Mouse (Mus musculus): ENCODE data around the gene Bod1. TPM values are rescaled to one million over a fixed set of nuclear protein-coding genes. Genes with fewer than 3 reads are reported as not detected.
A peak's percentile ranks its signal among the peaks of the same experiment; 100 is the strongest.

Gene Bod1
- total and polyA plus RNA-seq, 3 experiments, result 105 to 140 (median 125) TPM

DNA sequence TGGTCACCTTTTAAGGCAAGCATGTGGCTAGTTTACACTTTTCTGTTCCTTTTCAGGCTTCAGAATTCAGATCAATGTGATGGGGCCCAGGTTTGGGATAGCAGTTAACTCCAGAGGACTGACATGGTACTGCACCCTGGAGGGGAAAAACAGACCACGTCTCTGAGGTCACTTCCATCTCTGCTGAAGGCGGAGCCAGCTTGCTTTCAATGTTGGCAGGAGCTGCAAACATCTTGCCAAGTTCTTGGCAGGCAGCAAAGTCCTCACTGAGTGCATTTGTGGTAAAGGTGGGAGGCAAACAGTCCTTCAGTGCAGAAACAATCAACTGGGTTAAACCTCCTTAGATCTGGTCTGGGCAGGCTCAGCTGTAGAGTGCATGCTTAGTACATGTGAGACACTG lies 7.5 kb downstream of the Bod1 start:
- no peaks in the 10 kb centered on the region for H3K36me3 ChIP-seq (ENCODE audit: control insufficient read depth, insufficient read depth, low read length)
- no peak overlapping the region for H3K9ac ChIP-seq (ENCODE audit: low read depth, low read length)
- no peak overlapping the region for H3K4me3 ChIP-seq
- H3K27ac ChIP-seq, result peak overlapping the region; percentile 89
- H3K4me1 ChIP-seq (ENCODE audit: control insufficient read depth, insufficient read depth, low read length), result peaks cover 9% of the 10 kb centered on the region
- intact Hi-C loops (cut with DNase I), result no loop called here
- TF ChIP-seq POLR2A (IDR thresholded peaks at IDR 0.05; ENCODE audit: insufficient read depth, low read depth, low read length) (0 out of 2 replicates have a peak, but pooled peaks have one; percentile 17), CTCF (IDR thresholded peaks at IDR 0.05) (peak; percentile 69), EP300 (IDR thresholded peaks at IDR 0.05; ENCODE audit: insufficient read depth, low read depth, low read length) (peak; percentile 75)
- peak; percentile 44 to 71 for DNase-seq
- no peaks in the 10 kb centered on the region; the same call in 1 of the 2 replicates for H3K79me2 ChIP-seq (replicated peaks; ENCODE audit: control insufficient read depth, insufficient read depth, low read length)
- no peaks in the 10 kb centered on the region for H3K27me3 ChIP-seq (ENCODE audit: control insufficient read depth, insufficient read depth, low read length)
- 37% methylated on average over 2 of the region's 2 CpGs for WGBS

DNA sequence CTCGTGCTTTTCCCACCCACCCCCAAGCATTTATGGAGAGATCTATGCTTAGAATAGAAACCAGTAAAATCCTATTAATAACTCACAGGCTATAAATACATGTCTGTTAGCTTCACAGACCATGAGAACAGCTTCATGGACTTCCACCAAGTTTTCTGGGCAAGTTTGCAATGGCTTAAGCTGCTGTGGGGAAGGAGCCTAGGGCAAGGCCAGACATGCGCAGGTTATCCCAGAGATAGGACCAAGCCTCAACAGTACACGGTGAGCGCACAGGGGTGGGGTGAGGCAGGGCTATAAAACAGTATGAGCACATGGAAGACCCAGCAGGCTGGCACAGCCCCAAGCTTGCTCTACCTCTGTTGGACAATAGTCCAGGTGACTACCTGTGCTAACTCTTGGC lies 8.2 kb downstream of the Bod1 start:
- H3K36me3 ChIP-seq (ENCODE audit: control insufficient read depth, insufficient read depth, low read length), result no peaks in the 10 kb centered on the region
- H3K4me1 ChIP-seq (ENCODE audit: control insufficient read depth, insufficient read depth, low read length), result peaks cover 9% of the 10 kb centered on the region
- no peak overlapping the region for H3K9ac ChIP-seq (ENCODE audit: low read depth, low read length)
- peak overlapping the region; percentile 89 for H3K27ac ChIP-seq
- H3K4me3 ChIP-seq, result no peak overlapping the region
- intact Hi-C loops (cut with DNase I), result no loop called here
- H3K27me3 ChIP-seq (ENCODE audit: control insufficient read depth, insufficient read depth, low read length), result no peaks in the 10 kb centered on the region
- H3K79me2 ChIP-seq (replicated peaks; ENCODE audit: control insufficient read depth, insufficient read depth, low read length), result no peaks in the 10 kb centered on the region; the same call in 1 of the 2 replicates
- TF ChIP-seq CTCF (IDR thresholded peaks at IDR 0.05) (no peak), POLR2A (IDR thresholded peaks at IDR 0.05; ENCODE audit: insufficient read depth, low read depth, low read length) (0 out of 2 replicates have a peak, but pooled peaks have one; percentile 18), EP300 (IDR thresholded peaks at IDR 0.05; ENCODE audit: insufficient read depth, low read depth, low read length) (0 out of 2 replicates have a peak, but pooled peaks have one; percentile 25)
- 61% methylated on average over 4 of the region's 4 CpGs for WGBS
- DNase-seq, result peak; percentile 46 to 73

DNA sequence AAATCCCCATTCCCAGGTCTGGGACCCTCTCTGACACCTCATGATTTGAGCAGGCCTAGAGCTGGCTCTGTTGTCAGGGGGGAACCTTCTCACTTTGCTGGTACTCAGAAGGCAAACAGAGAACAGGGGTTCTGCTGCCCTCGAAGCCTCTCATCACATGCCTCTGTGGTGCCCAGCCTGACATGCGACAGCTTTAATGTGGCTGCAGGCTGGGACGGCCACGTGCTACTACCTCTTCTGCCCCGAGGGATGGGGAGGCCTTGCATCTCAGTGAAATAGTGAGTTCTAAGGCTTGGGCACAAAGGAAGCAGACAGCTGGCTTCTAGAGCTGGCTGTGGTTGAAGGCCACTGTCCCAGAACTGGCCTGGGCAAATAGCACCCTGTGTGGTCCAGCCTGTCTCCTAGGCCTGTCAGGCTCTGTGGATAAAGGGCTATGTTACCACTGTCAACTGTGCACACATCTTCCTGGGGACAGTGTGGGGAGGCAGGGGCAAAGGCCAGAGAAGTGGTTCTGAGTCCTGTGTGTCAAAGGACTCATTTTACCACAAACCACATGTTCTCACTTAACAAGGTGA lies 8.7 kb downstream of the Bod1 start:
- no peak for TF ChIP-seq POLR2A (IDR thresholded peaks at IDR 0.05; ENCODE audit: insufficient read depth, low read depth, low read length)
- no peak for TF ChIP-seq EP300 (IDR thresholded peaks at IDR 0.05; ENCODE audit: insufficient read depth, low read depth, low read length)
- TF ChIP-seq CTCF (IDR thresholded peaks at IDR 0.05), result no peak
- no peaks in the 10 kb centered on the region for H3K36me3 ChIP-seq (ENCODE audit: control insufficient read depth, insufficient read depth, low read length)
- intact Hi-C loops (cut with DNase I), result no loop called here
- DNase-seq, result no peak
- H3K27me3 ChIP-seq (ENCODE audit: control insufficient read depth, insufficient read depth, low read length), result no peaks in the 10 kb centered on the region
- H3K4me1 ChIP-seq (ENCODE audit: control insufficient read depth, insufficient read depth, low read length), result peaks cover 9% of the 10 kb centered on the region
- 68% methylated on average over 5 of the region's 5 CpGs for WGBS
- H3K79me2 ChIP-seq (replicated peaks; ENCODE audit: control insufficient read depth, insufficient read depth, low read length), result no peaks in the 10 kb centered on the region; the same call in 1 of the 2 replicates
- peak overlapping the region; percentile 5; the same call in 1 of the 2 replicates for H3K9ac ChIP-seq (ENCODE audit: low read depth, low read length)
- peak overlapping the region; percentile 89 for H3K27ac ChIP-seq
- H3K4me3 ChIP-seq, result no peak overlapping the region

DNA sequence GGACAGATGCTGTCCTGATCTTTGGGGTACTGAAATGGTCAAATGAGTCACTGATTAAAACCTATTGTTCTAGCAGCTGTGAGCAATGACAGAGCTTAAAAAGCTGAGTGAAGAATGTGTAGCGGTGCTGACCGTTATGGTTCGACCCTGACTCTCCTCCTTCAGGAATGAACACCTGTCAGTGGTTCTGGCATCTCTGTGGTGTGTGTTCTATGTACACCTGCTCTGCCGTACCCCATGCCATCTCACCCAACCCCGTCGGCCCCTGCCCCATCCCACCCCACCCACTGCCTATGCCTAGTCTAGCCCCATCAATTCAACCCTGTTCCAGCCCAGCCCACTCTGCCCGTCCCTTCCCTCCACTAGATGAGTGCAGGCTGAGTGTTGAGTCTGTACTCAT lies 9.5 kb downstream of the Bod1 start:
- Histone ChIP-seq H3K9ac (ENCODE audit: low read depth, low read length) (no peak overlapping the region), H3K36me3 (ENCODE audit: control insufficient read depth, insufficient read depth, low read length) (no peaks in the 10 kb centered on the region), H3K27ac (peak overlapping the region; percentile 89), H3K79me2 (replicated peaks; ENCODE audit: control insufficient read depth, insufficient read depth, low read length) (no peaks in the 10 kb centered on the region; the same call in 1 of the 2 replicates), H3K4me1 (ENCODE audit: control insufficient read depth, insufficient read depth, low read length) (peaks cover 9% of the 10 kb centered on the region), H3K27me3 (ENCODE audit: control insufficient read depth, insufficient read depth, low read length) (no peaks in the 10 kb centered on the region), H3K4me3 (no peak overlapping the region)
- TF ChIP-seq POLR2A (IDR thresholded peaks at IDR 0.05; ENCODE audit: insufficient read depth, low read depth, low read length) (no peak), CTCF (IDR thresholded peaks at IDR 0.05) (no peak), EP300 (IDR thresholded peaks at IDR 0.05; ENCODE audit: insufficient read depth, low read depth, low read length) (no peak)
- intact Hi-C loops (cut with DNase I), result no loop called here
- 89% methylated on average over 7 of the region's 7 CpGs for WGBS
- DNase-seq, result no peak

DNA sequence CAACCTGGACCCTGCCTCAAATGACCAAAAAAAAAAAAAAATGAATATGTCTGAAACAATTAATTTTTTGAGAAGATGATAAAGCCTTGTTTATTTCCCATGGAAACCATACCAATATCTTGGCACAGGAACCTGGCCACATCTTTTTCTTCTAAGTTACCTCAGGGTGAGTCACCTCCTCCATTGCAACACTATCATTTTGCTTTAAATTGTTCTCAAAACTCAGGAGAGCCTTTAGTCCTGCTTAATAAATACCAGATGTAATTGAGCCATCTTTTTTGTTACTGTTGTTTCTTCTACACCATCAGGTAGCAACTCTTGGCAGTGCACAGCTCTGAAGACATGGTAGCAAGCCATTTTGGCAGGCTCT lies 13.9 kb downstream of the Bod1 start:
- intact Hi-C loops (cut with DNase I), result no loop called here
- TF ChIP-seq CTCF (IDR thresholded peaks at IDR 0.05) (no peak), EP300 (IDR thresholded peaks at IDR 0.05; ENCODE audit: insufficient read depth, low read depth, low read length) (no peak), POLR2A (IDR thresholded peaks at IDR 0.05; ENCODE audit: insufficient read depth, low read depth, low read length) (no peak)

DNA sequence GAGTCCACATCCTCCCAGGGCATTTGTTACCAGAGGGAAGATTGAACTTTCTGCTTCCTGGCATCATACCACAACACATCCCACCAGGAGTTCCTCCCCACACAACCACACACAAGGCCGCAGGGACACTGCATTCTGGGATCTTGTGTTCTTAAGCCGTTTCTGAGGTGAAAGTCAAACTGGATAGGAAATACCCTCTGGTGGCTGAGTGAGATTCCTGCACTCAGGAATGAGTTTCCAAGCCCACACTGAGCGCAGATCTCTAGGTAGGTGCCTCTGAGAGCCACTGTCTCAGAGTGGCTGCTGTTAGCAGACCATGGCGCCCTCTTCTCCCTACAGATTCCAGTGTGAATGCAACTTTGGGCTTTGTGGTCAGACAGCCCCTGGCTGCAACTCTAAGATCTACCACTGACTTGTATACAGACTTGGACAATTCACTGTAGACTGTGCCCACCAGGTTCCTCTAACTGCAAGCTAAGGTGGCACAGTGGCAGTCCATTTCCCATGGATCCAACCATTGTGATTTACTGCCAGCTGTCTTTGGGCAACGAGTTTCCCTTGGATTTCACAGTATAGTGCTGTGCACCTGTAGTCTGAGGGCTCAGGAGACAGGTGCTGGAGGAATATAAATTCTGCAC lies 14.4 kb downstream of the Bod1 start:
- Histone ChIP-seq H3K36me3 (ENCODE audit: control insufficient read depth, insufficient read depth, low read length) (no peaks in the 10 kb centered on the region), H3K27ac (no peak overlapping the region), H3K4me3 (no peak overlapping the region), H3K4me1 (ENCODE audit: control insufficient read depth, insufficient read depth, low read length) (peaks cover 2% of the 10 kb centered on the region; the same call in 1 of the 2 replicates), H3K27me3 (ENCODE audit: control insufficient read depth, insufficient read depth, low read length) (no peaks in the 10 kb centered on the region), H3K79me2 (replicated peaks; ENCODE audit: control insufficient read depth, insufficient read depth, low read length) (no peaks in the 10 kb centered on the region), H3K9ac (ENCODE audit: low read depth, low read length) (no peak overlapping the region)
- WGBS, result 72% methylated on average over 5 of the region's 5 CpGs
- intact Hi-C loops (cut with DNase I), result no loop called here
- TF ChIP-seq CTCF (IDR thresholded peaks at IDR 0.05) (peak; percentile 21; the same call in 1 of the 2 replicates), POLR2A (IDR thresholded peaks at IDR 0.05; ENCODE audit: insufficient read depth, low read depth, low read length) (no peak)
- DNase-seq, result no peak

More for the DNA sequence above, 13.9 kb downstream of the Bod1 start:
- Histone ChIP-seq H3K27ac (no peak overlapping the region), H3K36me3 (ENCODE audit: control insufficient read depth, insufficient read depth, low read length) (no peaks in the 10 kb centered on the region), H3K9ac (ENCODE audit: low read depth, low read length) (no peak overlapping the region), H3K4me3 (no peak overlapping the region), H3K4me1 (ENCODE audit: control insufficient read depth, insufficient read depth, low read length) (peaks cover 2% of the 10 kb centered on the region; the same call in 1 of the 2 replicates), H3K79me2 (replicated peaks; ENCODE audit: control insufficient read depth, insufficient read depth, low read length) (no peaks in the 10 kb centered on the region), H3K27me3 (ENCODE audit: control insufficient read depth, insufficient read depth, low read length) (no peaks in the 10 kb centered on the region)
- DNase-seq, result no peak
